Mouse (Mus musculus): ENCODE measurements around the gene Rrh.

The Rrh gene

DNA sequence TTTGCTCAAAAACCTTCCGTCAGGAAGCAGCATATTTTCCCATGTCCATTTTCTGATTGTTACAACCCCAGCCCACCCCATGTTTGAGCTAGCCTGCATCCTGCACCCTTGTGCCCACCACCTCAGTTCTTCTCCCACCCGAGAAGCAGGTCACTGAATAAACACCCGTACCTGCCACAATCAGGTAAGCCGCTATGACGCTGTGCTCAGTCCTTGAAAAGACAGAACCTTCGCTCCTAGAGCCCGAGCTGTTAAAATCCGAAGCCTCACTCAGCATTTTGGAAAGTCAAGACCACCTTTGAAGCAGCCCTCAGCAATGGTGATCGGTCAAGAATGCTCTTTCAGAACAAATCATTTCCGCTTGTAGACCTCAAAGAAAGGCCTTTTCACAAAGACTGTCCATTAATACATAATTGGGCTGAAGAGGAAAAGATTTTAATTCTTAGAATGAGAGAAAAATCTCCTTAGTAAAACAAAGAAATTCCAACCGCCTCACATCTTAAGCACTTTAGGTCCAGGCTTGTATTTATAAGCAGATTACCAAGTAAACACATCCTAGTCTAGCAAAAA lies at the start of gene Rrh:
TSS of gene Rrh (minus strand) at position 382 of the 570 bp plus-strand sequence.
- in situ Hi-C loops (cut with MboI, MseI): no loop called here

DNA sequence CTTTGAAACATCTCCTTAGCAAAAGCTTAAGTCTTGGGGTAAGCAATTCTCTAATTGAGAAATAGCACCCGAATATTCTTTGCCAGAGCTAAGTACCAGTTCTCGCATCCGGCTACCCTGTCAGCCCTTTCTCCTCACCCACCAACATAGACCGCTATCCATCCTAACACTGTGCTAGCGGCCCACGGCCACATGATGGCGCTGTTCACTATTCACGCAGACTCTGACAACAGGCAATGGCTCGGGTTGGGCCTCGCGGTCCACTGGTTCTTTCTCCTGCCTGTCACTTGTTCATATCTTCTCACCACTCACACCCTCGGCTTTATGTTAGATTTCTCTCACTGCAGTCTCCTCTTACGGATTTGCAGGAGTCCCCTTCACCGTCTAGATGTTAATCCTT lies 41.3 kb upstream of the Rrh start:
- in situ Hi-C loops (cut with MboI, MseI): no loop called here

DNA sequence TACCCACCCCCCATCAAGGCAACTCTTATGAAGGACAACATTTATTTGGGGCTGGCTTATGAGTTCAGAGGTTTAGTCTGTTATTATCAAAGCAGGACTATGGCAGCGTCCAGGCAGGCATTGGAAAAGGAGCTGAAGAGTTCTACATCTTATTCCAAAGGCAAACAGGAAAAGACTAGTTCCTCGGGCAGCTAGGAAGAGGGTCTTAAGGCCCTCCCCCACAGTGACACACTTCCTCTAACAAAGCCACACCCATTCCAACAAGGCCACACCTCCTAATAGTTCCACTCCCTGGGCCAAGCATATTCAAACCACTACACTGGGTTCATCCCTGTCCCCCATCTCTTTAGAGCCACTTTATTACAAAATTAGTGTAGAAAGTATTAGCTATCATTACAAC lies 40.2 kb upstream of the Rrh start:
- in situ Hi-C loops (cut with MboI, MseI): no loop called here

DNA sequence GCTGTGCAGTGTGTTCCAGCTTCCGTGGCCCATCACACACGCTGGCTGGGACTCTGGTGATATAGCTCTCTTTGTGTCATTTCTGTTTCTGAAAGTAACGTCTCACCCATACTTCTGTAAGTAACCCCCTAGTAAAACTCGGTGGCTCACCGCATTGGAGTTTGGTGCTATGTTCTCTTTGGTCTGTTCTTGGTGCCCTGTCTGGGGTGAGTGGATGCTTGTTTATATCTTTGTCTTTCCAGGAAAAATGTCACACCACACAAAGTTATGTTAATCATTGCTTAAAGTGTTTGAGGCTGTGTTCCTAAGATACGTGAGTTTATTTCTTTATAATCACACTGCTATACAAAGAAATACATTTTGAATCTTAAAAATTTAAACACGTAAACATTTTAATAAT lies 24.5 kb upstream of the Rrh start:
- in situ Hi-C loops (cut with MboI, MseI): loop anchor here (25.0 kb wide), 2 partner anchors 840 to 865 kb away; partner anchors contain the start of gene Ostc (in 1 of the 2)

DNA sequence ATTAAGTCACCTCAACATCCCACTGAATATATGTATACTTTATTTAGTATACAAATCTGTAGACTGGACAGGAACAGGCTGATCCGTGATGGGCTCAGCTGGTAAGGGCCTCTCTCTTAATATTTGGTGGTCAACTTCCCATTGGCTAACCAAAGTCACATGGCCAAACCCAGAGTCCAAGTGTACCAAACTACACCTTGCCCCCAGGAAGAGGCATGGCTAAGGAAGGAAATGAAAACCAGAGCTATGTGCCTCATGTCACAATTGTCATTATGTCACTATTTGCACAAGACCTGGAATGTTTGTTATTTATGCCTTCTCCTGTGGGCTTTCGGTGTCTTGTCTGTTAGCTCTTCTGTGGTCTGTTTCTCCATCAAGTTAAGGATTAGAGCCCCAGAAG lies 23.5 kb upstream of the Rrh start:
- in situ Hi-C loops (cut with MboI, MseI): loop anchor here (25.0 kb wide), 2 partner anchors 841 to 866 kb away; partner anchors contain the start of gene Ostc (in 1 of the 2)

DNA sequence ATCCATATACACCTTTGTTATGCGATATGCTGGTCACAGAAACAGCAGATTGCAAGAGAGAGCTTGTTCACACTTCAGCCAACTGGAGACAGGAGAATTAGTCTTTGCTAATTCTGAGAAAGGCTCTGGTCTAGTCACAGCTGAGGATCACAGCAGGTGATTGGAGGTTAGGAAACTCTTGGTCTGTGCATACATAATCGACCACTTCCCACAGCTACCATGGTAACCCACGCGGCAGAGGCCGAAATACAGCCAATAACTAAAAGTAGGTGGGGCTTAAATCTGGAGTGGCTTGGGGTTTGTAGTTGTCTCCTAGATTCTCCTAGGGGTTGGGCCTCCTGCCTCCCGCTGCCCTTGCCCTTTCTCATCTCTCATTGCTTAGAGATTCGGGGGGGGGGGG lies 15.6 kb upstream of the Rrh start:
- in situ Hi-C loops (cut with MboI, MseI): loop anchor here (5.0 to 25.0 kb wide), 3 partner anchors 69 to 874 kb away; partner anchors contain the start of gene Ostc (in 1 of the 2)

DNA sequence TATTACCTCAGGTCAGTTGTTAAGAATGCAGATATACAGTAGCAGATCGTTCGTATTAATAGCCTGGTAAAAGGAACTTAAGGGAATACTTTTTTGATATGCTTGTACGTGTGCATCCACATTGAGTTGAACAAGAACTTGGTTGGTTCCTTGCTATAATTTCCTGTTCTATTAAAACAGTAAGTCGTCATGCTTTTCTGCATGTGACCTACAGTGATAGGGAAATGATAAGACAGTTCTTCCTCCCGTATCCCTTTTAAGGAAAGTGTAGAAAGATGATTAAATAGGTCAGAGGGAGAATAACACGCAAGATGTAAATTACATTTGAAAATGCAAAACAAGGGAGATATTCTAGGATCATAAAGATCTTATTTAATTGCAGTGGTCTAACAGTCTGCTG lies 14.6 kb upstream of the Rrh start:
- in situ Hi-C loops (cut with MboI, MseI): loop anchor here (5.0 to 25.0 kb wide), 3 partner anchors 70 to 875 kb away; partner anchors contain the start of gene Ostc (in 1 of the 2)

DNA sequence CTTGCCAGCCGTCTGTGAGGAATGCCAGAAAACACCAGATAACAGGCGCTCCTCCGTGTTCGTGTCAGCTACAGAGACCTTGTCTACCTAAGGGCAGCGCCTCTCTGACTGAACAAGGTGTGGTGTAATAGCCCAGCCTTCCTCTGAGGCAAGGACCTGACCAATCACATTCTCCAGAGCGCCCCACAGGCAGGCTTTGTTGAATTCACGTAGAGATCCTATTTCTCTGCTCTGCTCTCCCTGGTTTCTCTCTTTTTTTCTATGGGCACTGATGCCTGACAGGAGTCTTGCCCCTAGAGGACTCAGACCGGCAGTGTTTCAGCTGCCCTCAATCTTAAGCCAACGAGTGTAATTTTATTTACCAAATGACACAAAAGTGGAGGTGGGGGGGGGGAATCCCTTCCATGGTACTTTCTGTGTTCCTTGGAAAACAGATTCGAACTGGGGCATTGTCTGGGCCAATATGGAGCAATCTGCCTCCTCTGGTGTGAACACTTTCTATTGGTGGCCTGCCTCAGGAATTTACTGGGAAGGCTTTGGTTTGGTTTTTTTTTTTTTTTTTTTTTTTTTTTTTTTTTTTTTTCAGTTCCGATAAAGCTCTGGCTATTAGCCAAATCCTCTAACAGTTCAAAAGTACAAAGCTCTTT lies 13.8 kb upstream of the Rrh start:
- in situ Hi-C loops (cut with MboI, MseI): loop anchor here (5.0 to 25.0 kb wide), 3 partner anchors 71 to 876 kb away; partner anchors contain the start of gene Ostc (in 1 of the 2)

DNA sequence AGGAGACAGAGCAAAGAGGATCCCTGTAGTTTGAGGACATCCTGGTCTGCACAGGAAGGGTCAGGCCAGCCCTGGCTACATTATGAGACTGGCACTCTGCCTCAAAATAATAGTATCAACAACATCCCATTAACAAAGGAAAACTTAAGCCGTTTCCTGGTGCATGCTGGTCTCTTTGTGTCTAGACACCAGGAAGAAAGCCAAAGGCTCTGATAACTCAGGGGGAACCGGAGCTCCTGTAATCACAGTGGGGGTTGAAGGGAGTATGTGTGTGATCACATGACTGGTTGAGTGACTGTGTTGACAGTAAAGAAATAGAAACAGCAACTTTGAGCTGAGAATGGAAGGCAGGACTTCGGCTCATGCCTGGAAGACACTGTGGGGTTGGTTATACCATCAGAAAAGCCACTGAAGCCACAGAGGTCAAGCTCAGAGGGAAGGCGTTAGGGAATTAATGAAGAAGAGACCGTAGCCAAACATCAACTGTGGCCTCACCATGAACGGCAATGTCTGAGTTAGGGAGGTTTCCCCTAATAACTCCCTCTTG lies 13.1 kb upstream of the Rrh start, which contains the start of gene Cfi:
TSS of gene Cfi (plus strand) at position 497 of the 547 bp plus-strand sequence.
- in situ Hi-C loops (cut with MboI, MseI): loop anchor here (5.0 to 25.0 kb wide), 3 partner anchors 72 to 877 kb away; partner anchors contain the start of gene Ostc (in 1 of the 2)

DNA sequence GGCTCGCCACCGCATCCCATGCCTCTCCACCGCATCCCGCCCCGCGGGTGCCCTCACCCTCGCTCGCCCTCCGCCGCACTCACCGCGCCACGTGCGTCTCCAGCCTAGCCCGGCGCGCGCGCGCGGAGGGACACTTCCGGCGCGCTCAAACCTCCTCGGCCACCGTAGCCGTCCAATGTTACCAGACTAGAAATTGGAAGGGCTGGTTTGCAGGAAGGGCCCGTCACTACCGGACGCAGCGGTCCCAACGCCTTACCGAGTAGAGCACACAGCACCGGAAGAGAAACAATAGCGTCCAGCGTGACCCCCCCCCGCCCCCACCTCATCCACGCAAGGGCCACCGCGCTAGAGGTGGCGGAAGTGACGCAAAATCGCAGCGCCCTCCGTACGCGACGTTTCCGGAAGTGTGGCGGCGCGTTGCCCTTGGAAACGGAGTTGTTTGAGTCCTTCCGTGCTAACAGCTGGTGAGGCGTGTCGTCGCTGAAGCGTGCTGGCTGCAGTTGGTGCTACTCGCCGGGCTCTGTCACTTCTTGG lies 8.7 kb upstream of the Rrh start, which contains the start of gene Gar1:
TSS of gene Gar1 (minus strand) at position 362 of the 534 bp plus-strand sequence.
- in situ Hi-C loops (cut with MboI, MseI): loop anchor here (25.0 kb wide), 2 partner anchors 856 to 881 kb away; partner anchors contain the start of gene Ostc (in 1 of the 2)

DNA sequence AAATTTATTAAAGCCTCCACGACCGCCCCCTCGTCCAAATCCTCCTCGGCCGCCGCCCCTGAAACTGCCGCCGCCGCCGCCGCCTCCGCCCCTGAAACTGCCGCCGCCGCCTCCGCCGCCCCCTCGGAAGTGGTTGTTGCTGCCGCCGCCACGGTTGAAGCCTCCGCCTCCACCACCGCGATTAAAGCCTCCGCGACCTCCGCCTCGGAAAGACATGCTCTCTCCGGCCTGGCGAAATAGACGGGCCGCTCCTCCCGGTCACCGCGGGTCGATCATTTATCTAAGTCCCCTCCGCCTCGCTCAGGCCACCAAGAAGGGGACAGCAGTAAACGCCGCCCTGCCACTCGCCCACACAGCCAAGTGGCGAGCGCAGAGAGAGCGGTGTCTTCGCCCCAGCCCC lies 8.2 kb upstream of the Rrh start:
- in situ Hi-C loops (cut with MboI, MseI): loop anchor here (25.0 kb wide), 2 partner anchors 857 to 882 kb away; partner anchors contain the start of gene Ostc (in 1 of the 2)

DNA sequence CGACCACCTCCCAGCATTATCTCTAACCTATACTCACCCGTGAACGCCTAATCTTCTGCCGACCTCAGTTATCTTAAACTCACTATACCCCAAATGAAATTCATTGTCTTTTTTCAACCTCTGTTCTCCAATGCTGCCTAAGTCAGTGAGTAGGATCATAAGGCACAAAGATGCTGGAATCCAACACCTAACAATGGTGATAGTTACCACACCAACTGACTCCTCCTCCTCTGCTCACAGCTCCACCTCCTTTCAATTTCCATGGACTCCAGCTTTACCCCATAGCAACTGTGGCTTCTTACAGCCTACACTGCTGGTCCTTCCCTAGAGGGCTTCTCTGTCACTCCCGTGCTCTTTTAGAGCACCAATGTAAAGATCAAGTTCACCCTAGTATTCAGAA lies 5.3 kb upstream of the Rrh start:
- in situ Hi-C loops (cut with MboI, MseI): loop anchor here (5.0 to 25.0 kb wide), 3 partner anchors 255 to 885 kb away; partner anchors contain the start of gene Ostc (in 1 of the 2)

DNA sequence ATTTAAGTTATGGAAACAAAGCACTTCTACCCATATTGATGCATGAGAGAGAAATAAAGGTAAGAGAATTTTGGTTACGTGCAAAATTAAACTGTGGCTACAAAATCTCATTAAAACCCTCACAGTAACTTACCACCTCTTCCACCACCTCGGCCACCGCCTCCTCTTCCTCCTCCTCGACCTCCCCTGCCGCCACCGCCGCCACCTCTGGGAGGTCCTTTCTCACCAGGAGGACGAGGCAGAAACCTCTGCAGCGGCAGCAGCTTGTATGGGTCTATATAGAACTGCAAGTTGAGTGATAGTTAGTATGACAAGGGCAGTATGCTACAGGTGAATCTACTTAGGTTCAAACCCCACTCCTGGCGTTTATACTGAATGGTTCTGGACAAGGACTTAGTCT lies 4.3 kb upstream of the Rrh start:
- in situ Hi-C loops (cut with MboI, MseI): loop anchor here (5.0 to 25.0 kb wide), 3 partner anchors 256 to 886 kb away; partner anchors contain the start of gene Ostc (in 1 of the 2)

DNA sequence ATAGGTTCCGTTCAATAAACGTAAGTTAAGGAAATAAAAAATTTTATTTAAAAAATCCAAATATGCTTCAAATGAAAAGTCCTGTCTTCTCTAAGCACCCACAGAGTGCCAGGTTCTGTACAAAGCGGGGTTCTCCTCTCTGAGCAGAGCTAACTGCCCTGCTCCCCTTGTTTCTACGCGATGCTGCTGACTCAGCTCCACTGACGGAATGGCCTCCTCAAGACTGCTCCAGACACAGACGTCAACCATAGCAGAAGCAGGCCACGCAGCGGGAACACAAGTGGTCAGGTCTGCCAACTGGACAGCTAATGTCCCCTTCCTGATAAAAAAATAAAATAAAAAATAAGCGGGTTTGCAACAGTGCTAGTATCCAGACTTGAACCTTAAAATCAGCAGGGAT lies 2.5 kb upstream of the Rrh start:
- in situ Hi-C loops (cut with MboI, MseI): loop anchor here (5.0 to 25.0 kb wide), 3 partner anchors 257 to 887 kb away; partner anchors contain the start of gene Ostc (in 1 of the 2)

DNA sequence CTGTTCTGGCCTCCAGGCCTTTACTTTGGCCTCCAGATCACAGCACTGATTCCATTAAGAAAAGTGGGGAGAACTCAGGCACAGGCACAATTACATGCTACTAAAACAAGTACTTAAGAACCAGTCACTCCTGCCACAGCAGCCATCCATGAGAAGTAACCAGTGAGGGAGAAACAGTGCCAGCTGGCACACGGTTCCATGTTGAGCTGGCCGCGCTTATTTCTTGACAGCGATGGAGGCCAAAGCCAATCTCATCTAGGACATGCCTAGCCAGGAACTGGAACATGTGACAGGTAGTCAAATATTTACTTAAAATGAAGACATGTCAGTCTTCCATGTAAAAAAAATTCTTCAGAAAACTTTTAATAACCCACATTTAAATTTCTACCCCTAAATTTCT lies 1.8 kb upstream of the Rrh start:
- in situ Hi-C loops (cut with MboI, MseI): no loop called here

DNA sequence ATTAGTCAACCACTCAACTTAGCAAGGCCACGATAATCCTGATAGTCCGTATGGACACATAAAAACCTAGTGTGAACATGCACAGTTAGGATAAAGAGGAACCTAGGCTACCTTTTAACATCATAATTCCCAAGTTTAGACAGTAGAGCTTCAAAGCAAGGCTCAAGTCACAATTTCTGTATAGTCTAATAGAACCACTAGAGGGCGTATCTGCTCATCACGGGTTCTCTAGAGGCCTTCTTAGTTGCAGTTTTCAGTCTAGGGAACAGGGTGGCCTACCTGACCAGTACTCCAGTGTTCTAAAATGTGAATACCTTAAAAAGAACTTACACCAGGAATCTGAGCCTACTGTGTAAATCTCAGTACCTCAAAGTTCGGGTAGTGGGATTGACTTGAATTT lies 906 bp upstream of the Rrh start:
- in situ Hi-C loops (cut with MboI, MseI): no loop called here

DNA sequence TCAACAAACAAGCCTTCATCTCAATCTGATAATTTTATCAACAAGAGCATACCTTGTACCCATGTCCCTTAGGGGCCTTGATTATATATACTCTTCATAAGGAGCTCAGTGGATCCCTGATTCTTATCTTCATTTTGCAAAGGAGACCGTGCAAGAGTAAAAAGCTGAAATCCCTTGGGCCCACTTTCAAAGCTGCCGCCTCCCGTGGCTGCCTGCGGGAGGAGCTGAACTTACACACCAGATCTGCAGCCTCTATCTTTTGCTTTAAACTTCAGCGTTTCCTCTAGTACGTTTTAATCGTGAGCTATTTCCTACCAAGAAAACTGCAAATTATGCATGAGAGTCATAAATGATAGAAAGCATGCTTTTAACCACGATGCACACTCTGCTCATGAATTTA lies 651 bp downstream of the Rrh start:
- in situ Hi-C loops (cut with MboI, MseI): no loop called here

DNA sequence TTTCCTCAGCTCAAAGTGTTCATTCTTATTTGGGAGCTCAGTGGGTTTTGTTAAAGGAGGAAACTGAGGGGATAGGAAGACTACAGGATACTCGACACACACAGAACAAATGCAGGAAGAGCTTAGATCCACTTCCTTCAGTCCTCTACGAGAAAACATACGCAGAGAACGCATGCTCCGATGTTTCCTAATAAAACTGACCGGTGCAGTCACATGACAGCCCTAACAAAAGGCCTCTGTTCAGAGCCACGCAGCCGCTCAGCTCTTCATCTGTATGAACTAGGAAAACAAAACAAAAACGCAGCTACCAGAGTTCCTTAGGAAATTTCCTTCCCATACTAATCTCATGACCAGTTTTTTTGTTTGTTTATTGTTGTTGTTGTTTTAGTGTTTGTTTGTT lies 1.5 kb downstream of the Rrh start:
- in situ Hi-C loops (cut with MboI, MseI): no loop called here

DNA sequence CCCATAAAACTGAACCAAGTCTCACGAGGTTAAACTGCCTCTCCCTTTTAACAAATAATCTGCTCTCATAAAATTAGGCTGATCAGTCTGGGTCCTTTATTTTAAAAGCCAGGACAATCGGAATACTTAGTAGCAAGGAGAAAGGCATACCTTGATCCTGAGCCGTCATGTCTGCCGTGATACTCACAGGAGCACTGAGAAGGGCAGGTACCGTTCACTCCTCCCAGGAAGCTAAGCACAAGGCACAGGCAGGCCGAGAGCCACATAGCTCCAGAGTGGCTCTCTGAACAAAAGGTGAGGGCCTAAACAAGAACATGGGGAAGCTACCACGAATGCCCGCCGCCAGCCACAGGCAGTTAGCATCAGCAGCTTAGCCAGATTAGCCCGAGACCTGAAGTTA lies 18.6 kb downstream of the Rrh start, which contains the start of gene Lrit3:
TSS of gene Lrit3 (minus strand) at position 266 of the 400 bp plus-strand sequence.
- in situ Hi-C loops (cut with MboI, MseI): no loop called here

DNA sequence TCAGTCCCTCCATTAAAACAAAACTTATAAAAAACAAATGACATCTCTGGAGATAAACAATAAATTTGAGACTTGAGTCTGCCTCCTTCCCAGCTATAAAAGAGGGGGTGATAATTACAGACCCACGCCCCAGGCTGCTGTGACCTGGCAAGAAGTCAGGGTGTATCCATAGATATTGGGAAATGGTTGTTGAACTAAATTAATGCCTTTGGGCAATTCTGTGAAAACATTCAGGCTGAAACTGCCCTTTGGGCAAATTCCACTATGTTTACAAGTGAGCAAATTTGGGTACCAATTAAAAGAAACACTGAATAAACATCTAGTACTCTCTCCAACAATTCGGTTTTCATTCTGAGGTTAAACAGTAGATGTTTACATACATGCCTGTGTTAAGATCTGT lies 23.4 kb downstream of the Rrh start:
- in situ Hi-C loops (cut with MboI, MseI): no loop called here

DNA sequence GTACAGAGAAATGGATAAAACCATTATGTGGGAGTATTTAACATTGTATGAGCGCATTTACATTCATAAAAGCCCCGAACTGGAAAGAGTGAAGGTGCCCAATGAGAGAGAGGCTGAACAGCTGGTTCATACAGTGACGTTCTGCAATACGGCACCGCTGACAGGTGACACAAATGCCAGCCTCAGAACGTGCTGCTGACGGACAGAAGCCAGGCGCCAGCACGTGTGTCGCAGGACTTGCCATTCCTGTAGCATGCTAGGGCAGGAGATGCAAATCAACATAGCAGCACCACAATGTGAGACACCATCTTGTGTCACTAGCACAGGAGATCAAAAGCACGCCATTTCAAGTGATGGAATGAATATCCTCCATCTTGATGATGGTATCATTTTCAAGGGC lies 23.8 kb downstream of the Rrh start:
- in situ Hi-C loops (cut with MboI, MseI): no loop called here

DNA sequence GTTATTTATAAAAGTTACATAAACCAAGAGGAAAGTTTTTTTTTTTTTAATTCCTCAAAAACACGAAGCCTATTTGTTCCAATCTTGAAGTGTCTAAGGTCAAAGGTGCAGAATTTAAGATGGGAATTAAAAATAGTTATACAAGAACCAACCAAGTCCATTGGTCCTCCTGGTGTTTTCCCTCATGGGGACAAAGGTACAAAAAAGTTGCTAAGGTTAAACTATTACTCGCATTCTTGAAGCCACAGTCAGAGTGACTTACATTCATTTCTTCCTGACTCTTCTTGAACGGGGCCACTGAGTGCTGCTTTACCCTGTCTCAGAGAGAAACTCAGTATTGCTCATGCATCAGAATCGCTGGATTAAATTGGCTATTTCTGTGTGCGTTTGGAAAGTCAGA lies 25.0 kb downstream of the Rrh start:
- in situ Hi-C loops (cut with MboI, MseI): no loop called here

All from T-helper 17 cell (primary cell).